Mouse (Mus musculus) heart, postnatal 10 days (tissue): Measurements from ENCODE around the gene Ccdc190. TPM values are rescaled to one million over a fixed set of nuclear protein-coding genes. Genes with fewer than 3 reads are reported as not detected.

Experiments
- DNase-seq, 2 experiments: peaks; one replicate each; pipeline ENCODE4 v3.0.0; 2021
- intact Hi-C: fragments of 180-260 bp; cut with DNase I; formaldehyde crosslinking; loops from one replicate; pipeline ENCODE4 v1.15.1; 2025
- total RNA-seq, 2 experiments: library from RNA; stranded (reverse); gene quantifications; 2 replicates each; pipeline ENCODE4 v1.2.3; 2021

Gene Ccdc190
- total RNA-seq, 2 experiments from 2014 or later = 0.14 TPM; not detected in 1

DNA sequence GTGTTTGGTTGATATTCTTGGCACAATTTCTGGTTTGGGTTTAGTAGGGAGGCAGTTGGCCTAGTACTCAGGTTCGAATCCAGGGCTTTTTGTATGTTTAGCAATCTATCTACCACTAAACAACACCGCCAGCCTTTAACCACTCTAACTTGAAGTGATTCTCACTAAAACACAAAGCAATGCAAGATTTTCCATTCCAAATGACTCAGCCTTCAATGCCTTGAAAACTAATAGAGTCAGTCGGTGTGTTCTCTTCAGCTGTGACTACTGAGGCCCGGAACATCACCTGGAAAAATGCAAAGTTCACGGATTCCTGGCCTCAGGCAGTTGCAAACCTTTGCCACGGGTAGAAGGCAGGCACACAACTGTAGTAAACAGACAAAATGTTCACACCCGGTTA, 3.2 kb downstream of the Ccdc190 start:
- intact Hi-C loops = loop anchor here (5.0 kb wide), 1 partner anchor 399 kb away; the partner anchor contains the start of gene Nuf2

DNA sequence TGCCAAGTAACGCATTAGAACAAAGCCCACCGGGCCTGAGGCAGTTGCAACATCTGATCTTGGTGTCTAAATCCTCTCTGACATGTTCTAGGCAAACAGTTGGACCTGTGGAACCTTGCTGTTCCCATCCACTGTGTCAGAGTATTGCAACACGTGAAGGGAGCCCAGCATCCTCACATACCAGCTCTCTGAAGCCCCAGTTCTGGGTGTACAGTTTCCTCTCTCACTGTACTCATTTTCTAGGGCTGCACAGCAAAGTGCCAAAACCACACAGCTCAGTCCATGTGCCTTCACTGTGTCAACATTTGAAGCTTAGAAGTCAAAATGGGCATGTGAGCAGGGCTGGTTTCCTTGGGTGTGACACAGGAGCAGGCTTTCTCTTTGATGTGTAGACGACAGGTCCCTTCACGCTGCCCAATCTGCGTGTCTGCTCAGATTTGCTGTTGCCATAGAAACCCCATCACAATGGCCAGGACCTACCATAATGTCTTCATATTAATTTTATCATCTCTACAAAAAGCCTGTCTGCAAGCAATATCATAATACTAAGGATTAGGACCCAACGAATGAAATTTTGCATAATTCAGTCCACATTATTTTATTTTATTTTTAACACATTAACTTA, 3.8 kb downstream of the Ccdc190 start:
- intact Hi-C loops = loop anchor here (5.0 kb wide), 1 partner anchor 400 kb away; the partner anchor contains the start of gene Nuf2
- DNase-seq = no peak

More for the DNA sequence above, 3.2 kb downstream of the Ccdc190 start:
- no peak for DNase-seq

DNA sequence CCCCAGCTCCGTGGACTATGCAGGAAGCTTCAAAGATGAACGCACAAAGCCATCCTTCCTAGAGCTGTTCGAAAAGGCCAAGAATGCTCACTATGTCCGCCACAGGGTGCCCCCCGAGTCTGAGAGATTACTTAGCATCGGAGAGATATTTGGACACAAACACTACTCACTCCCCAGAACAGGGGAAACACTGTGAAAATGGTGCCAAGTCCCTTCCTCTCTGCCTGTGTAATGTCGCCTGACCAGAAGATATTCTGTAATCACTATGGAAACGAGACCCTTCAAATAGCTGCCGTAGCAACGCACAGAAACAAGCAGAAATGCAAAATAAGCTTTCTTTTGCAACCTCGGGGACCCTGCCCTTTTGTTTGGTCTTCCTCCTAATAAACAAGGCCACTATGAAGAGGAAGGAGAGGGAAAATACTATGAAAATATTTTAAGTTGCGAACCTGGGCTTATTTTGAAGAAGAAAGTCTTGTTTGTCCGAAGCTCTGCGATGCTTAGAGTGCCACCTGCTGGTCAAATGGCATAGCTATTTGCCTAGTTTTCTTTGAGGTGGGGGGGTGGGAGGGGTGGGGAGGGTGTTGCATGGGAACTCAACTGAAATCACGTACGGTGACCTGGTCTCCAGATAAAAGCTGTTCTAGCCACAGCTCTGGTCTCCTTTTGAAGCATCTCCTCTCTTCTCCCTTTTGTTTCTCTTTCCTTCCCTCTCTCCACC, 5.7 kb downstream of the Ccdc190 start:
- DNase-seq = peak; percentile 48 to 73
- intact Hi-C loops = loop anchor here (5.0 kb wide), 1 partner anchor 402 kb away; the partner anchor contains the start of gene Nuf2

DNA sequence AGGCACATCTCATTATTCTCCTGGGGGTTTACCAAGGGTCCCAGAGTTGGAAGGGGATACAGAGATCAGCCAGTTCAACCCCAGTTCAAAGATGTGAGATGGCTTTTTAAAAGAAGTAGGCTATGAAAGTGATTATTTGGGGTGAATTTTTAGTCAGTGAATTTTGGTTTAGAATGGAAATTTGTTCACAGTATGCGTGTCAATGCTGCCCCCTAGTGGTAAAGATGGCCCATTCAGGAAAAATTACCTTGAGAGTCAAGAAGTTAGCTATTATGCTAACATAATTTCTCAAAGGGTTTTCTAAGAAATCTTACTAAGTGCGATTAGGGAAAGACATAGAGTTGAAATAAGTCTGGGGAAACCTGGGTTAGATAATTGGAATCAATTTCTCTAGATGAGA, 10.9 kb downstream of the Ccdc190 start:
- peak; percentile 36 to 74 for DNase-seq
- intact Hi-C loops = loop anchor here (2.0 kb wide), 1 partner anchor 197 kb away; no protein-coding TSS in a partner anchor

DNA sequence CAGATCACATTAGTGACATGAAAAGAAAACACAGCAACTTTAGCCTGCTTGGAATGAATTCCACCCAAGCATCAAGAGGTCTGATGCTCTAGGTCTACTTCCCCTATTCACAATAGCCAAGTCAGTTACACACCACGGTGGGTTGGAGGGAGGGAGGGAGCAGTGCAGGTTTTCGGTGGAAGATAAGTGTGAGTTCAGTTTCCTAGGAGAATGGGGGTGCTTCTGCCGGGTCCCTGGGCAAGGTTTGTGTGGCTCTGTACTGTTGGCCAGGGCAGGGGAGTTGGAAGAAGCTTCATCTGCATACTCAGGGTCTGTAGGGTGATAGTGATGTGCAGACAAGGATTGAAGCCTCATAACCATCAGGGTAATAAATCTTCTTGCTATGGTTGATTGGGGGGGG, 17.6 kb downstream of the Ccdc190 start:
- DNase-seq = no peak
- intact Hi-C loops = no loop called here

DNA sequence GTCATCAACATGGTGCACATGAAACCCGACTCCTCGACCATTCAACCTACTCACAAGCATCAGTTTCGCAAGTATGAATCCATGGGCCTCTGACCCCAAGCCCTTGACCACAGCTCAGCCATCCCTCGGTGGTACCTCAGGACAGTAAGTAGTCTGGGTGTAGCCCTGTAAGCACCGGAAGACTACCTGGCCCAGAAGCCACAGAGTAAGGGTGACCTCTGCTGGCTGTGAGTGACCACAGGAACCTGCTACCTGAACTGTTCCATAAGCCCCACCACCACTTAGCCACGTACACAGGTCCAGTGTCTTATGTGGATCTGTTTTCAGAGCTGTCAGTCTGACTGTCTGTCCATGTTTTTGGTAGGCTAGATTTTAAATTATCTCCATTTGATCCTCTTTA, 19.2 kb downstream of the Ccdc190 start:
- intact Hi-C loops = no loop called here
- DNase-seq = no peak

DNA sequence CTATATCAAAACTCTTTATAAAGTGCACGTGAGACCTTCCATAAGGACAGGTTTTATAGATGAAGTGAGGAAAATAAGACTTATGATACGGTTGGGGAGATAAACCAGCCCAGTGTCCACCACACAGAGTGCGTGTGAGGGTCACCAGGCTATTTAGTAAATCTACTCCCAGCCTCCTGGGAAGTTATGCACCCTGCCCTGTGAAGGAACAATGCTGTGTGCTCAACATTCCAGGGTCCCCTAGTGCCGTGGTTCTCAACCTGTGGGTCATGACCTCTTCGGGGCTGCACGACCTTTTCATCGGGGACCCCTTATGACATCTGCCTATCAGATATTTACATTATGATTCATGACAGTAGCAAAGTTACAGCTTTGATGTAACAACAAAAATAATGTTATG, 19.8 kb downstream of the Ccdc190 start:
- intact Hi-C loops = no loop called here

DNA sequence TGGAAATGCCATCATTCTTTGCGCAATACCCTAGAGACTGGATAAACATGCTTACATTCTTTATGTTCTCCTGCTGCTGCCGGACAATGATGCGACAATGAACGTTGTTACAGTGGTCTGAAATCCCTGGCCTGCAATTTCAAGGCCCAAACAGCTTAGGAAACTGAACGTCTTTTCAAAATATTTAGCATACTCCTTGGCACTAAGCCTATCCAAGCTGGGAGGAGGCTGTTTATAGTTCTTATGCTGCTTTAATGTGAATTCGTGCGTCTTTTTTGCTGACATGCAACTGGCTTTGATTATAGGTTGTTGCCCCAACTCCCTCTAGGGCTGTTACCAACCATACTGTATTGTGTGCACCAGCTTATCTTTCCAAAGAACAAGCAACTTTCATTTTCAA, 20.4 kb downstream of the Ccdc190 start:
- intact Hi-C loops = no loop called here
- no peak for DNase-seq

More for the DNA sequence above, 19.8 kb downstream of the Ccdc190 start:
- no peak for DNase-seq

DNA sequence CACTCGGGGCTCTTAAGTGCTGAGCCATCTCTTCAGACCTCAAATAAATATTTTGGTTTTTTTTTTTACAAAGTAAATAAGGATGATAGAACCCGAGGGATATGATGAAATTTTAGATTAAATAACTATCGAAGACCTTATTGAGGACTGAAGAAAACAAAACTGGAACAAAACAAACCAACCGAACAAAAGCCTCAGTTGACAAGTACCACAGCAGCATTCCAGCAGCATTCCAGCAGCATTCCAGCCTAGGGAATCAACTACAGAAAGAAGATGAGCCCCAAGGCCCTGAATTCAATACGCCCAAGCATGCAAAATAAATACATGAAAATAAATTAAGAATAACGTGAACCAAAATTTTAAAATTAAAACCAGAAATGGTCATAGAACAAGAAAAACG, 21.5 kb downstream of the Ccdc190 start:
- no peak for DNase-seq
- intact Hi-C loops = no loop called here

DNA sequence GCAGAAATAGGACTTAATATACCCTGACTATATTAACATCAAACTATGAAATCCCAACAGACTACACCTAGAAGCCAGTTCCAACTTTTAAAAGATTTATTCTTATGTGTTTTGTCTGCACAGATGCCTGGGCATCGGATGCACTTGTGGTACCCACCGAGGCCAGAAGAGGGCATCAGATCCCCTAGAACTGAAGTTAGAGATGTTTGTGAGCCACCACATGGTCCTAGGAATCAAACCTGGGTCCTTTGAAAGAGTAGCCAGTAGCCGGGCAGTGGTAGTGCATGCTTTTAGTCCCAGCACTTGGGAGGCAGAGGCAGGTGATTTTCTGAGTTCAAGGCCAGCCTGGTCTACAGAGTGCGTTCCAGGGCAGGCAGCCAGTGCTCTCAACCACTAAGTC, 22.2 kb downstream of the Ccdc190 start:
- DNase-seq = peak in 1 of 2 experiments; percentile 12
- intact Hi-C loops = no loop called here

DNA sequence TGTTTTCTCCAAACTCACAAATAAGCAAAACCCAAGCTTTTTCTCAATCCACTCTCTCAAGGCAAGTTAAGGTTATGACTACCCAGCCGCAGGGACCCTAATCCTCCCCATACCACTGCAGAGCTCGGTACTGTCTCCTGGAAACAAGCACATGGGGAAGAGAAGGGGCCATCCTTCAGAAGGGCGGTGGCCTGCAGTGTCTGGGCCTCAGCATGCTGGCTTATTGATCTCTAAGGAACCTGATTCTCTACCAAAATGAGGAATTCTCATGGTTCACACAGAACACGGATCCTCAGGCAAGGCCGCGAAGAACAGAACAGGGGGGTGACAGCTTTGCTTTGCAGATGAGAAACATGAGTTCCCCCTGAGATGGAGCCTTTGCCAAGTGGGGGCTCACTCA, 23.1 kb downstream of the Ccdc190 start:
- no peak for DNase-seq
- intact Hi-C loops = no loop called here

DNA sequence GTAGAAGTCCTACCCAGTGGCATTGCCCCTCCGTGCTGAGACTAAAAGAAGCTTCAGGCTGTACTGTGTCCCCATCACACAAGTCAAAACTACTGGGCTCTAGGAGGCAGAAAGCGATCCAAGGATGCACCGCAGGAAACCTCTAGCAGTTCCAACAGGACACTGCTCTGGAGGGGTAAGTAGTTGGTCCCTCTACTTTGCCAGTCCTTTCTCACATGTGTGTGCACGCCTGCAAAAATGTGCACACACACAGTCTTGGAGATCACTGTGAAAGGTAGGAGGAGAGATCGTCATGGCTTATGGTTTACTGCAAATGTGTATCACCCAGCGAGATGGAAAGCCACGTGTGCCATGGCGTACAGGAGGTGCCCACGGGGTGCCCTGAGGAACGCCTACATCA, 24.2 kb downstream of the Ccdc190 start:
- intact Hi-C loops = no loop called here
- no peak for DNase-seq

DNA sequence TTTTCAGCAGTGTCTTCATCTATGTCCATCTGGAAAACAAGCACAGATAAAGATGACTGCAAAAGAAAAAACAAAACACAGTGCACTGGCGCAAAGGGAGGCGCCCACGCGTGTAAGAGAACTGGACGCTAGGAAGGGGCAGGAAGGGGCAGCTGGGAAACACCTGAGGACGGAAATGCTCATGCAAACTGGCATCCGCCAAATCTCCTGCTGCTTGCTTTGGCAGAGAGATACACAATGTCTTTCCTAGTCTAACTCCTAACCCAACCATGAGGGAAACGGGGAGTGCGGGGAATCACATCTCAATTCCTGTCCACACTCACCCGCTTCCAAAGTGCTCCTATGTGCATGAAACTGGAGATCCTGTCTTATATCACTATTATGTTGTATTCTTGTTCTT, 24.7 kb downstream of the Ccdc190 start:
- no peak for DNase-seq
- intact Hi-C loops = no loop called here

DNA sequence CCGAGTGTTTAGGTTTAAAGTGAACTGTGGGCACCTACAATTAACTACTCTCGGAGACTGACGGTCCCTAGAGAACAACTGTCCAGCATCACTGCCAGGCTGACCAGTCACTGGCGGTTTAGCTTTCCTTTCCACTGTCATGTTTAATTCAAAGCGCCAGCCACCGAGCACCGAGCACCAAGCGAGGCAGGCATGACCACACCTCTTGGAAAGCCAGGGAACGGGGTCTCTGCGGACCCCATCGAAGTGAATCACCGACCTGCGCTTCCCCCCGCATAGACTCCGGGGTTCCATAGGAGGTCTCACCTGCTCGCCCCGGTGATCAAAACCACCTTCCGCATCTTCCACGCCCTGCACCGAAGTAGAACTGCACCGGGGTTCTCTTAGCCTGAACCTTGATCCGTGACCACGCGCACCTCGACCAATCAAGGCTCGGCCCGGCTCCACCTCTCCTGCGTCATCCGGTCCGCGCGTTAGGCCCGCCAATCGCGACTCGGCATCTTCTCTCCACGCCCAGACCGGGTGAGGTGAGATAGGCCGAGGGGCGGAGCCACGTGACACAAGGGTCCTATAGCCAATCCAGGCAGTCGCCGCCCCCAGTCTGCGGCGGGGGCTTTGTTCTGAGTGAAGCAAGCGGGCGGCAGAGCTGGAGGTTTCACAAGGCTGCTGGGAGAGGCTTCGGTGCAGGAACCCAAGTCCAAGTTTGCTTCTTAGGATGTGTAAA, 40.5 kb downstream of the Ccdc190 start, which contains the start of gene Hsd17b7:
Hsd17b7 (minus strand) TSS at position 450 of the 724 bp plus-strand sequence.
- DNase-seq = peak; percentile 99
- intact Hi-C loops = no loop called here

DNA sequence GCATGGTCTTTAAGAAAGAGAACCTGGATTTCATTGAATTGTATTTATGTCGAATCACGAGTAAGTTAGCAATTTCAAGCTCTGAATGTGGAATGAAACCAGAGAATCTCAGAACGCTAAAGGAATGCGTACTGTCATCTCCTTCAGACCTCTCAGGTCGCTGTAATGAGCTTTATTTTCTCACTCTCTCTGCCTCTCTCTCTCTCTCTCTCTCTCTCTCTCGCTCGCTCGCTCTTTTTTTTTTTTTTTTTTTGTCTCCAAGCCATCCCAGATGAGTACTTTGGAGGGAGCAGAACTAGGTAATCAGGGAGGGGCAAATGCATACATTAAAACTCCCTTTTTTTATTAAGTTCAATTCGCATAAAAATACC, 41.1 kb downstream of the Ccdc190 start:
- intact Hi-C loops = no loop called here
- DNase-seq = no peak

DNA sequence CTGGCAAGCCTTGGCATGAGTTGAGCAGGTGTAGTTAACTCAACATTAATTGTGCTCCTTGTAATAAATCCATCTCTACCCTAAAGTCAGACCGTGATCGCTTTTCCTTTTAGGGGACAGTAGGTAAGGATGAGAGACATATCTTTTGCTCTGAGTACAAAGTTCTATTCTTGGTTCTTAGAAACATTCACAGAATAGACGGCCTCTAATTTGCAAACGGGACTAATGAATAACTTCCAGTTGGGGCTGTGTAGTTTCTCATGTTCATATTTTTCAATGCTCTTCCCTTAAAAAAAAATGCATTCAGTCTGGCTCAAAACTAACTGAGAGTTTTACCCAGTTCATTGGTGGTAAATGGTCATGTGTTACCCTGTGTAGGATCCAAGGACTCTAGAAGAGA, 42.5 kb downstream of the Ccdc190 start:
- no peak for DNase-seq
- intact Hi-C loops = loop anchor here (2.0 kb wide), 1 partner anchor 166 kb away; no protein-coding TSS in a partner anchor

DNA sequence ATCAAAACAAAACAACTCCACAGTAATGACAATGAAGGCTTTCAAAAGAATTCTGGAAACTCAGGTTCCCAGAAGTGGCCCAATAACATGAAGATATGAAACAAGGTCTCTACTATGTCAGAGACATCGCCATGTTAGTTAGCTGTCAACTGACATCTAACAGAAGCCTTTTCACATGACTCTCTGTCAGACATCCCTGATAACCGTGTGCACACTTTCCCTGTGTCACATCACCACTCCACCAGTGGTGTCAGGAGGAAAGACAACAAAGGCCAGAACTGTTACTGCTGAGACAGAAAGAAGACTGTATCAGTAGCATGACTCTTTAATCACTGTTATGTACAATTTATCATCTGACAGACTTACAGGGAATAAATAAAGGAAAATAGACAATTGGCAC, 43.5 kb downstream of the Ccdc190 start:
- peak in 1 of 2 experiments; percentile 14 for DNase-seq
- intact Hi-C loops = loop anchor here (2.0 kb wide), 1 partner anchor 165 kb away; no protein-coding TSS in a partner anchor

DNA sequence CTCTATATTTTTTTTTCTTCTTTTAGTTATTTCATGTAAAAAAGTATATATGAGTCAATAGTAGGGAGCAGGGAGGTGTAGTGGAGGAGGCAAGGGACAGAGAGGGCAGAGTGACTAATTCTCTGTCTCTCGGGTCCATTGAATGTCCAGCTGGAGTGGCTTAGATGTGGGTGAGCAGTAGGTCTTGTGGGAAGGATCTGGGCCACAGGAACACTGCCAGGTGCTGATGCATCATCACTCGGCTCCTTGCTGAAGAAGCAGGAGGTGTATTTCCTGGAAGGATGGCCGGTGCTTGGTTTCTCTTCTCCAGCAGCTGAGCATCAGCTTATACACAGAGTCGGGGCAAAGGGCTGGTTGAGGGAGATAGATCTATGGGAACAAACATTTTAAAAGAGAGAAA, 49.2 kb downstream of the Ccdc190 start:
- intact Hi-C loops = no loop called here
- DNase-seq = no peak
